In genomic region chr11:57022400-57022799, GRCm38 (mm10) we compare ENCODE assay signal across 19 mouse cellular contexts. TPM values are rescaled to one million over a fixed set of nuclear protein-coding genes. Genes with fewer than 3 reads are reported as not detected.
A peak's percentile ranks its signal among the peaks of the same experiment; 100 is the strongest.
DNase-seq lines count a peak whose midpoint lies in the region; ATAC-seq and TF ChIP-seq lines count a peak whose summit lies in the region.
"Had no signal": no experiment of that assay in that cellular context is flagged by ENCODE, and none has a peak within 500 bp of the region (broad histone marks: within the 10 kb centered on the region; RNA-seq: fewer than 3 reads in every experiment).

No protein-coding gene starts in this region.

- no peaks in the 10 kb centered on the region for H3K9me3 ChIP-seq in liver, postnatal 0 days (ENCODE audit: low read length)
- H3K9me3 ChIP-seq: embryonic facial prominence, embryonic 10.5 days; embryonic facial prominence, embryonic 12.5 days; forebrain, embryonic 13.5 days; forebrain, embryonic 15.5 days had no signal

- TF ChIP-seq CTCF in layer of hippocampus, adult 2 months (conservative IDR thresholded peaks at IDR 0.05) = no peak
- TF ChIP-seq CTCF in liver, postnatal 0 days (IDR thresholded peaks at IDR 0.05; ENCODE audit: low read depth) = no peak

- 58% methylated on average over 4 of the region's 4 CpGs for WGBS in liver, postnatal 0 days (ENCODE audit: insufficient replicate concordance)

- no peaks in the 10 kb centered on the region for H3K36me3 ChIP-seq in liver, postnatal 0 days (replicated peaks; ENCODE audit: insufficient read depth, low read length)
- H3K36me3 ChIP-seq: embryonic facial prominence, embryonic 10.5 days; embryonic facial prominence, embryonic 12.5 days; forebrain, embryonic 15.5 days had no signal

- no peak for DNase-seq in layer of hippocampus, adult 2 months (ENCODE audit: low spot score in 2 of 2)
- no peak for DNase-seq in layer of hippocampus, adult 8-10 months (ENCODE audit: low spot score in 2 of 2)
- peak; percentile 19 for DNase-seq in retina, postnatal 1 day
- no peak for DNase-seq in retina, embryonic 14.5 days (ENCODE audit: low spot score)
- DNase-seq in brain, adult 2 months (ENCODE audit: low read depth, low spot score) = peak; percentile 66
- no peak for DNase-seq in liver, postnatal 0 days
- DNase-seq: adrenal gland, adult 2 months; adrenal gland, postnatal 10 days; adrenal gland, postnatal 25 days; cerebellum, adult 11-12 months; cerebellum, adult 2 months; cerebellum, adult 9-10 months; cerebellum, postnatal 10 days; cerebellum, postnatal 25 days had no signal

- no peak for ATAC-seq in liver, postnatal 0 days
- ATAC-seq: forebrain, embryonic 13.5 days; forebrain, embryonic 15.5 days had no signal

- no peaks in the 10 kb centered on the region for H3K4me1 ChIP-seq in liver, postnatal 0 days (ENCODE audit: insufficient read depth)
- H3K4me1 ChIP-seq: embryonic facial prominence, embryonic 10.5 days; embryonic facial prominence, embryonic 12.5 days had no signal

- no peak overlapping the region; the same call in 1 of the 2 replicates for H3K4me3 ChIP-seq in layer of hippocampus, adult 2 months
- H3K4me3 ChIP-seq in liver, postnatal 0 days (ENCODE audit: low read depth, low read length) = no peak overlapping the region
- H3K4me3 ChIP-seq: embryonic facial prominence, embryonic 10.5 days; embryonic facial prominence, embryonic 12.5 days; forebrain, embryonic 13.5 days; forebrain, embryonic 15.5 days had no signal

- no peak for TF ChIP-seq EP300 in liver, postnatal 0 days (IDR thresholded peaks at IDR 0.05; ENCODE audit: low read depth)

- H3K4me2 ChIP-seq in liver, postnatal 0 days (ENCODE audit: low read depth, low read length) = no peak overlapping the region
- H3K4me2 ChIP-seq: embryonic facial prominence, embryonic 12.5 days; forebrain, embryonic 13.5 days; forebrain, embryonic 15.5 days had no signal

- H3K9ac ChIP-seq in liver, postnatal 0 days (replicated peaks) = no peak overlapping the region
- H3K9ac ChIP-seq: embryonic facial prominence, embryonic 12.5 days; forebrain, embryonic 13.5 days; forebrain, embryonic 15.5 days had no signal

- no peaks in the 10 kb centered on the region for H3K27me3 ChIP-seq in liver, postnatal 0 days (ENCODE audit: insufficient read depth, low read length)
- H3K27me3 ChIP-seq: embryonic facial prominence, embryonic 12.5 days; forebrain, embryonic 13.5 days; forebrain, embryonic 15.5 days had no signal

- H3K27ac ChIP-seq in layer of hippocampus, adult 2 months = peak overlapping the region; percentile 82
- no peak overlapping the region for H3K27ac ChIP-seq in liver, postnatal 0 days (ENCODE audit: low read depth)
- H3K27ac ChIP-seq: embryonic facial prominence, embryonic 10.5 days; embryonic facial prominence, embryonic 12.5 days; forebrain, embryonic 13.5 days; forebrain, embryonic 15.5 days had no signal

RNA-seq across cellular contexts. Expression of gene Gria1, which starts 11.2 kb away (rescaled TPM):
- total RNA-seq in layer of hippocampus, adult 2 months (2021) = 100 to 1,000 TPM; 751 TPM
- total RNA-seq in layer of hippocampus, adult 8-10 months (2022) = 100 to 1,000 TPM; 597 to 781 (median 683) TPM
- not detected in 2 replicates for polyA plus RNA-seq in liver, postnatal 0 days (2015; fragmentation: Nextera tagmentation; extraction: Ambion mirVana)
- total RNA-seq: MEL had no signal

Comparison
In these comparisons a context has a peak if more than half of its experiments do, and no peak if none do; other contexts are left out.
1. DNase-seq: peak in retina, postnatal 1 day (single experiment) and brain, adult 2 months (single experiment); none in layer of hippocampus, adult 2 months (0 of 2), layer of hippocampus, adult 8-10 months (0 of 2), retina, embryonic 14.5 days (single experiment) and liver, postnatal 0 days (single experiment).